Mouse (Mus musculus): ENCODE results near the gene Aqp9.

GRCm38 (mm10) chr9:71162131-71162857 is 6.2 kb downstream of the Aqp9 start:
- TF ChIP-seq MAX (IDR thresholded peaks at IDR 0.05; ENCODE audit: low read length) (no peak; the same call in 1 of the 2 replicates), ZC3H11A (IDR thresholded peaks at IDR 0.05; ENCODE audit: low read depth, low read length) (no peak), POLR2AphosphoS2 (IDR thresholded peaks at IDR 0.05; ENCODE audit: low read length) (no peak; the same call in 1 of the 2 replicates), USF1 (IDR thresholded peaks at IDR 0.05; ENCODE audit: low read depth, low read length) (no peak), POLR2A (IDR thresholded peaks at IDR 0.05; ENCODE audit: control insufficient read depth in 1 of 2, insufficient read depth in 1 of 2, low read depth in 1 of 2, low read length in 2 of 2, poor library complexity in 1 of 2) (no peak)

Measured in MEL (cell line).